Mouse (Mus musculus) ovary, postnatal 36 days (tissue): ENCODE results near the gene Gm42715.

Experiments used
- DNase-seq: peaks from one replicate; pipeline ENCODE4 v3.0.0; 2022; ENCODE audit warnings: low spot score, mixed read lengths

Gm42715 gene

GRCm38 (mm10) chr7:127585031-127585430 is 65.6 kb downstream of the Gm42715 start:
- no peak for DNase-seq

GRCm38 (mm10) chr7:127586149-127586548 is 66.8 kb downstream of the Gm42715 start:
- no peak for DNase-seq

GRCm38 (mm10) chr7:127587196-127587595 is 67.8 kb downstream of the Gm42715 start:
- no peak for DNase-seq

DNA sequence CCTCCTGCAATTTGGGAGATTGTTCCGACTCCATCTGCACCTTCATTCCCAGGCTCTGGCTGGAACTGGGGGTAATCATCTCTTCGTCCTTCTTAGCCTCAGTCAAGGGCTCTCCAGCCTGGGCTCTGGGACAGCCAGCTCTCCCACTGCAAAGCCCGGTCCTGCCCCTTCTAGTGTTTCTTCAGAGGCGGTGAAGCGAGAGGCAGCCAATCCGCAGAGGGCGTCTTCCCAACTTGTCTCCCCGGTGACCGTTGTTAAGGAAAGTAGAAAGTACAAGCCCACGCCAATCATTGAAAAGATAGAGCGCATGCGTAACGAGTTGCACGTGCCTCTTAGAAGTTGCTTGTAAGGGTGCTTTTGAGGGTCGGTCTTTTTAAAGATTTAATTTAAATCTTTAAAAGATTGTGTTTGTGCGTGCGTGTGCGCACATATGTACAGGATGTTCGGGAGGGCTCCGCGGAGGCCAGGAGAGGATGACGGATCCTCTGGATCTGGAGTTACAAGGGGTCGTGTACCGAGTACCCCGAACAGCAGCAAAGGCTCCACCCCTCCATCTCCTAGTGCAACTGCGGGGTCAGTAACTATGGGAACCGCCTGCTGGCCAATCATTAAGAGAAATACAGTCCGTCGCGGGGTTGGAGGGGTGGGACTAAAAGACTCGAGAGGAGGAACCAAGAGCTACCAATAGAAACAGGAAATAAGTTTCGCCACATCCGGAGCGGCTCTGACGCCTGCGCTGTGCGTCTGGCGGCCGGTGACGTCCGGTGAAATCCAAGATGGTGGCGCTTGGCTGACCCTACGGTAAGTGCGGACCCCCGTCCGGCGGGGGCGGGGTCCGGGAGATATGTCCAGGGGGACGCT is 68.9 kb downstream of the Gm42715 start, which contains the start of the genes Ccdc189 and Rnf40:
Gene Ccdc189 (minus strand): TSS at position 585 of the 861 bp plus-strand sequence.
Gene Rnf40 (plus strand): TSS at position 757 of the 861 bp plus-strand sequence.
- peak; percentile 88 for DNase-seq

DNA sequence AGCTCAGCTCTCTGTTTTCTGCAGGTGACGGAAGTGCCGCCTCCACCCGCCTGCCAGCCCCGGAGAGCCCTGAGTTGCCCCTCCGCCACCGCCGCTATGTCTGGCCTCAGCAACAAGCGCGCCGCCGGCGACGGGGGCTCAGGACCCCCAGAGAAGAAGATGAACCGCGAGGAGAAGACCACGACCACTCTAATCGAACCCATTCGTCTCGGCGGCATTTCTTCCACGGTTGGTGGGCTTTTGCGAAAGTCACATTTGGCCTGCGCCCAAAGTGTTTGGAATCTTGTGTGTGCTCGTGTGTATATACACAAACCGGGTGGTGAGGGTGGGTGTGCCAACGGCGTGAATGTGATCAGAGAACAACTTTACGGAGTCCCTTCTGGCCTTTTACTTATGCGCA is 69.5 kb downstream of the Gm42715 start:
- DNase-seq = no peak

DNA sequence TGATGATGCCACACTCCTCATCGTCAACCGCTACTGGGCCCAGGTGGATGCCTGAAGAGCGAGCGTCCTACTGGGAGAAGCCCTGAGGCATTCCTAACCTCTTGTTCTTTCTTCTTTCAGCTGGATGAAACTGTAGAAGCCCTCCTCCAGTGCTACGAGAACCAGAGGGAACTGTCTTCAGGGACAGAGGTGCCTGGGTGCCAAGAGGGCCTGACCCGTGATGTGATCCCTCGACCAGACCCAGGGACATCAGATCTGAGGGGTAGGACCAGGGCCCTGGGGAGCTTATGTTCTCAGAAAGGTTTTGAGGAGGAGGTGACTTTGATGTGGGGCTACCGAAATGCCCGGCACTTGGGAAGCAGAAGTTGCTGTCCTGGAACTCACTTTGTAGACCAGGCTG is 70.3 kb downstream of the Gm42715 start:
- DNase-seq = no peak

DNA sequence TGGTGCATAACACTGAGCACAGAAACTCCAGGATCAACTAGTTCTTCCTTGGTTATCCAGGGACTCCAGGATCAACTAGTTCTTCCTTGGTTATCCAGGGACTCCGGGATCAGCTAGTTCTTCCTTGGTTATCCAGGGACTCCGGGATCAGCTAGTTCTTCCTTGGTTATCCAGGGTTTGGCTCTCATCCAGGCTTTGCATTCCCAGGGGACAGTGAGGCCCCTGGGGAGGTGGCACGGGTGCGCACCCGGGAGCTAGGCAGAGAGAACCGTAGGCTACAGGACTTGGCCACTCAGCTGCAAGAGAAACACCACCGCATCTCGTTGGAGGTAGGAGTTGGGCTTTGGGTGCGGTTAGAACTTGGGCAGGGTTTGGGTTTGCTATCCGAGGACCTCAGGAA is 71.7 kb downstream of the Gm42715 start:
- DNase-seq = no peak

GRCm38 (mm10) chr7:127592575-127592974 is 73.2 kb downstream of the Gm42715 start:
- no peak for DNase-seq

GRCm38 (mm10) chr7:127596747-127597146 is 77.4 kb downstream of the Gm42715 start:
- DNase-seq = no peak

DNA sequence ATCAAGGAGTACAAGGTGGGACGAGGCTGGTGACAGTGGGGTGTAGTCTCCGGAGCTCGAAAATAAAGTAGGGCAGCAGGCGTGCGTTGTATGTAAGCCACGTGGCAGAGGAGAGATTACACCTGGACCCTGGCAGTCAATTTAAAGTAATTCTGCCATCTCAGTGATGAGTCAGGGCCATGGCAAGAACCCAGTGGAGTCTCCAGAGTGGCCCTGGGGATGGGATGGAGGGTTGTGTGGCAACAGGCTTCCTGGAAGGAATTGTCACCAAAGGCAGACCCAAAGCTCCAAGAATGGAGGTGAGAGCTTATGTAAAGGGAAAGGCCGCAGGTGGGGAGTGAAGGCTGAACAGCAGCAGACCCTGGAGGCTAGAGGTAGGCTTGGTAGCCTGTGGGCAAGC is 81.2 kb downstream of the Gm42715 start:
- DNase-seq = no peak

DNA sequence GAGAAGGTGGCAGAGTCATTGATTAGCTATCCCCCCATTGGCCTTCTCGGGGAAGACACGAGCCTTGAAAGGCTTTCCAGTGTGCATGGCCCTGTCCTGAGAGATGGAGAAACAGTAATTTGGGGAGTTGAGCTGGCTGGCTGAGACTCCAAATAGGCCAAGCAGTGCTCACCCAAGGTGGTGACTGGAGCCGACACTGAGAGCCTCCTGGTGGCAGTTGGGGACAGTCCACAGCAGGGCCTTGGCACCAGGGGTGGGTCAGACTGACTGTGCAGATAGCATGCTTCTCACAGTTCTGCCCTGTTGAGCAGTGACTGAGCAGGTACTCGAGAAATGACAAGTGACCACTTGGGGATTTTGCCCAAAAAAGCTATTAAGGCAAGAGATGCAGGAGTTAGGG is 82.4 kb downstream of the Gm42715 start:
- DNase-seq = no peak

GRCm38 (mm10) chr7:127602903-127603302 is 83.5 kb downstream of the Gm42715 start:
- DNase-seq = no peak

GRCm38 (mm10) chr7:127604256-127604655 is 84.9 kb downstream of the Gm42715 start:
- DNase-seq = no peak

DNA sequence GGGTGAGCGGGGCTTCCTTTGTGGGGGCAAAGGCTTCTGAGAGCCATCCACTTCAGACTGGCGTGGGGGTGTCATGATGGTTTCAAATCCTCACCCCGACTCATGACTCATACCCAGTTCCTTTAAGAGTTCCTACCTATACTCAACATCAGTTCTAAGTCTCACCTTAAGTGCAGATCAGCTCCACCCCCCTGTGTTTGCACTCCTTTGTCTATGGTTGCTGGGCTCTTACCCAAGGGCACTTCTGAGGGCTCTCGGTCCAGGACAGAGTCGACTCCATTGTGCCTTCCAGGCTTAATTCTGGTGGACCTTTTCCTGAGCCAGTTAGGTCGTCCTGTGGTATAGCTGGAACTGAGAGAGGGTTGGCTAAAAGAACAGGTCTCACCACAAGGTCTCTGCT is 87.8 kb downstream of the Gm42715 start:
- DNase-seq = no peak

DNA sequence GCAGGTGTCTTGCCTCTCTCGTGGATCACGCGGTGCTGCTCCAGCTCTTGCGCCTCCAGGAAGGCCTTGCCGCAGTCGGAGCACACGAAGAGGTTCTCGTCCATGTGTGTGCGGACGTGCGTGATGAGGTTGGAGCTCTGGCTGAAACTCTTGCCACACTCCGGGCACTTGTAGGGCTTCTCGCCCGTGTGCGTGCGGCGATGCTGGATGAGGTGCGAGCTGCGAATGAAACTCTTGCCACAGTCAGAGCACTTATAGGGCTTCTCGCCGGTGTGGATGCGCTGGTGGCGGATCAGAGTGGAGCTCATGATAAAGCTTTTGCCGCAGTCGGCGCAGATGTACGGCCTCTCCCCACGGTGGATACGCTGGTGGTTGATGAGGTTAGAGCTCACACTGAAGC is 91.6 kb downstream of the Gm42715 start:
- DNase-seq = no peak

DNA sequence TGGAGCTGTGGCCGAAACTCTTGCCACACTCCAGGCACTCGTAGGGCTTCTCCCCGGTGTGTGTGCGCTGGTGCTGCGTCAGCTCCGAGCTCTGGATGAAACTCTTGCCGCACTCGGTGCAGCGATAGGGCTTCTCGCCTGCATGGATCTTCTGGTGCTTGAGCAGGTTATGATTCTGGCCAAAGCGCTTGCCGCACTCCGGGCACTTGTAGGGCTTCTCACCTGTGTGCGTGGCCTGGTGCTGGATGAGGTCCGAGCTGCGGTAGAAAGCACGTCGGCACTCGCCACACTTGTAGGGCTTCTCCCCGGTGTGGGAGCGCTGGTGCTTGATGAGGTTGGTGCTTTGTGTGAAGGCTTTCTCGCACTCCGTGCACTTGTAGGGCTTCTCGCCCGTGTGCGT is 92.2 kb downstream of the Gm42715 start:
- DNase-seq = no peak

GRCm38 (mm10) chr7:127613501-127613900 is 94.1 kb downstream of the Gm42715 start:
- no peak for DNase-seq

GRCm38 (mm10) chr7:127614091-127614490 is 94.7 kb downstream of the Gm42715 start:
- no peak for DNase-seq

- DNase-seq = peak; percentile 74
These were observed 95.1 kb downstream of the Gm42715 start for GRCm38 (mm10) chr7:127614511-127614890.

DNA sequence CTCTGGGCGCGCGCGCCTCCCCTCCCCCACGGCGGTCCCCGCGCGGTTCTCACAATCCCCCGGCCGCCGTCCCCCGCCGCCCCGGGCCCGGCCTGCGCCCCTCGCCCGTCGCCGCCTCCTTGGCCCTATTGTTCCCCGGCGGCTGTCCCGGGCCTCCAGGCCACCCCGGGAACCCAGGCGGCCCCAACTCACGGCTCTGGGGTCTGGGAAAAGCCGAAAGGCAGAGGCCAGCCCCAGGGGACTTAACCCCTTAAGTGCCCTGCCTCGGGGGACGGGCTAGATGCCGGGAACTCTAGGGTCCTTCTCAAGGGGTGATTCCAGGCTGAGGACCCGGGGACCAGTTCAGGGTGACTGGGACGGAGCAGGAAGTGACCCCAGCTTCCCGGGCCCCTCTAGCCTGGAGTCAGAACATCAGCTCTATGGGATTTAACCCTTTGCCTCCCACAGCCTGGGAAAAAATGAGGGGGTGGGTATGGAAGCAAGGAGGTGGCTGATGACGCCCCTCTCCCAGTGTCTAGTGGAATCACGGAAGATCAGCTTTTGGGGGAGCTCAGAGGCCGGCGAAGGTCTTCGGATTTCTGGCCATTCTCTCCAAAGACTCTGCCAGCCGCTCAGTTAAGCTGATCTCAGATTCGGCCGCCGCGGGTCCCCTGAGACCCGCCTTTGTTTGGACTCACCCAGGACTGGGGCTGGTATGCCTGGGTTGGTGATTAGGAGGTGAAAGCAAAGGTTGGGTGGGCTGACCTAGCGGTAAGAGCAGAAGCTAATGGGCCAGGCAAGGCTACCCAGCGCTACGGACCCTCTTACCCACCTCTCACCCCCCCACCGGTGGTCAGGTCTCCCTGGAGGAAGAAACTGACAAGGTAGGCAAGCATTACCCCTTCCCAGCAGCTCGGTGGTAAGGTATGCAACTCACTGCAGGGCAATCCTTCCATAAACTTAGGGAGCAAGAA is 95.8 kb downstream of the Gm42715 start, which contains the start of gene Zfp629:
Gene Zfp629 (minus strand): TSS at position 907 of the 953 bp plus-strand sequence.
- peak; percentile 72 for DNase-seq

DNA sequence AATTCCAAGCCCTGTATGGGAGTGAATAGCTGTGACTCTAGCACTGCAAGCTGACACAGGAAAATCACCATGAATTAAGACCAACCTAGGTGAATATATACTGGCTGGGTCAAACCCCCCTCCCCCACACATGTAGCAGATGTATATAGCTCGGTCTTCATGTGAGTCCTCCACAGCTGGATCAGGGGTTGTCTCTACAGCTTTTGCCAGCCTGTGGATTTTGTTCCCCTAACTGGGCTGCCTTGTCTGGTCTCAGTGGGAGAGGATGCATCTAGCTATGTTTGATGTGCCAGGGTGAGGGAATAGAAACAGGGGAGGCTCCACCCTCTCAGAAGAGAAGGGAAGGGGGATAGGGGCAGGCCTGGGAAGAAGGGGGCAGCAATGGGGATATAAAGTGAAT is 97.0 kb downstream of the Gm42715 start:
- DNase-seq = no peak
